Mouse (Mus musculus): ENCODE data around the gene Mfsd4a. TPM values are rescaled to one million over a fixed set of nuclear protein-coding genes. Genes with fewer than 3 reads are reported as not detected.

The Mfsd4a gene
- polyA plus RNA-seq, 1 experiment from 2014 or later: 27.3 TPM

- Histone ChIP-seq H3K27me3 (ENCODE audit: insufficient read depth, low read length) (no peaks in the 10 kb centered on the region), H3K9me3 (replicated peaks; ENCODE audit: low read length) (no peaks in the 10 kb centered on the region), H3K9ac (ENCODE audit: low read depth, low read length) (peak overlapping the region; percentile 96), H3K36me3 (ENCODE audit: insufficient read depth, low read length) (no peaks in the 10 kb centered on the region), H3K27ac (peak overlapping the region; percentile 100), H3K4me2 (ENCODE audit: low read length) (peak overlapping the region; percentile 78), H3K4me3 (replicated peaks; ENCODE audit: low read depth, low read length) (peak overlapping the region; percentile 81), H3K4me1 (replicated peaks; ENCODE audit: insufficient read depth, low read length) (peaks cover 22% of the 10 kb centered on the region; the same call in 1 of the 2 replicates)
- DNase-seq (ENCODE audit: low spot score) (peak; percentile 93), ATAC-seq (replicated peaks; ENCODE audit: low FRiP score, low read depth) (peak; percentile 92)
- no peak for TF ChIP-seq CTCF (IDR thresholded peaks at IDR 0.05; ENCODE audit: low read depth)
- under 1% methylated on average over 62 of the region's 72 CpGs for WGBS
These were observed 59.7 kb downstream of the Mfsd4a start for GRCm38 (mm10) chr1:132007828-132008827.

- H3K27ac ChIP-seq: peak within 1 kb of the TSS; percentile 100
- H3K4me3 ChIP-seq (replicated peaks; ENCODE audit: low read depth, low read length): peak within 1 kb of the TSS; percentile 81
- H3K36me3 ChIP-seq (ENCODE audit: insufficient read depth, low read length): no peaks in the 10 kb centered on the region
- H3K4me1 ChIP-seq (replicated peaks; ENCODE audit: insufficient read depth, low read length): peaks cover 18% of the 10 kb centered on the region; the same call in 1 of the 2 replicates
- TF ChIP-seq CTCF (IDR thresholded peaks at IDR 0.05; ENCODE audit: low read depth): no peak
- H3K9me3 ChIP-seq (replicated peaks; ENCODE audit: low read length): no peaks in the 10 kb centered on the region
- ATAC-seq (replicated peaks; ENCODE audit: low FRiP score, low read depth): peak; percentile 89
- H3K27me3 ChIP-seq (ENCODE audit: insufficient read depth, low read length): no peaks in the 10 kb centered on the region
- peak; percentile 93 for DNase-seq (ENCODE audit: low spot score)
- peak within 1 kb of the TSS; percentile 96 for H3K9ac ChIP-seq (ENCODE audit: low read depth, low read length)
- H3K4me2 ChIP-seq (ENCODE audit: low read length): peak within 1 kb of the TSS; percentile 78
- 1% methylated on average over 61 of the region's 61 CpGs for WGBS
These were observed 60.5 kb downstream of the Mfsd4a start, which contains the start of gene Elk4 for GRCm38 (mm10) chr1:132007282-132007815. Gene Elk4 (plus strand): TSS chr1:132007607.

- Histone ChIP-seq H3K9me3 (replicated peaks; ENCODE audit: low read length) (no peaks in the 10 kb centered on the region), H3K4me2 (ENCODE audit: low read length) (peak overlapping the region; percentile 78), H3K9ac (ENCODE audit: low read depth, low read length) (no peak overlapping the region; the same call in 1 of the 2 replicates), H3K27ac (peak overlapping the region; percentile 100), H3K36me3 (ENCODE audit: insufficient read depth, low read length) (no peaks in the 10 kb centered on the region), H3K4me3 (replicated peaks; ENCODE audit: low read depth, low read length) (peak overlapping the region; percentile 81), H3K27me3 (ENCODE audit: insufficient read depth, low read length) (no peaks in the 10 kb centered on the region), H3K4me1 (replicated peaks; ENCODE audit: insufficient read depth, low read length) (peaks cover 18% of the 10 kb centered on the region; the same call in 1 of the 2 replicates)
- ATAC-seq (replicated peaks; ENCODE audit: low FRiP score, low read depth): no peak
- 22% methylated on average over 5 of the region's 5 CpGs for WGBS
- peak; percentile 49 for DNase-seq (ENCODE audit: low spot score)
- no peak for TF ChIP-seq CTCF (IDR thresholded peaks at IDR 0.05; ENCODE audit: low read depth)
These were observed 61.1 kb downstream of the Mfsd4a start for GRCm38 (mm10) chr1:132006721-132007120.

- no peaks in the 10 kb centered on the region for H3K9me3 ChIP-seq (replicated peaks; ENCODE audit: low read length)
- H3K27ac ChIP-seq: no peak overlapping the region
- peaks cover 18% of the 10 kb centered on the region; the same call in 1 of the 2 replicates for H3K4me1 ChIP-seq (replicated peaks; ENCODE audit: insufficient read depth, low read length)
- no peak overlapping the region for H3K9ac ChIP-seq (ENCODE audit: low read depth, low read length)
- H3K36me3 ChIP-seq (ENCODE audit: insufficient read depth, low read length): no peaks in the 10 kb centered on the region
- ATAC-seq (replicated peaks; ENCODE audit: low FRiP score, low read depth) (no peak), DNase-seq (ENCODE audit: low spot score) (no peak)
- H3K4me3 ChIP-seq (replicated peaks; ENCODE audit: low read depth, low read length): no peak overlapping the region
- TF ChIP-seq CTCF (IDR thresholded peaks at IDR 0.05; ENCODE audit: low read depth): no peak
- 75% methylated on average over 3 of the region's 3 CpGs for WGBS
- no peaks in the 10 kb centered on the region for H3K27me3 ChIP-seq (ENCODE audit: insufficient read depth, low read length)
- H3K4me2 ChIP-seq (ENCODE audit: low read length): no peak overlapping the region
These were observed 61.8 kb downstream of the Mfsd4a start for GRCm38 (mm10) chr1:132006046-132006445.

- Histone ChIP-seq H3K4me2 (ENCODE audit: low read length) (no peak overlapping the region), H3K4me1 (replicated peaks; ENCODE audit: insufficient read depth, low read length) (peaks cover 15% of the 10 kb centered on the region; the same call in 1 of the 2 replicates), H3K9ac (ENCODE audit: low read depth, low read length) (no peak overlapping the region), H3K9me3 (replicated peaks; ENCODE audit: low read length) (no peaks in the 10 kb centered on the region), H3K27ac (no peak overlapping the region), H3K4me3 (replicated peaks; ENCODE audit: low read depth, low read length) (no peak overlapping the region), H3K27me3 (ENCODE audit: insufficient read depth, low read length) (no peaks in the 10 kb centered on the region), H3K36me3 (ENCODE audit: insufficient read depth, low read length) (no peaks in the 10 kb centered on the region)
- 91% methylated on average over 1 of the region's 1 CpGs for WGBS
- TF ChIP-seq CTCF (IDR thresholded peaks at IDR 0.05; ENCODE audit: low read depth): no peak
- ATAC-seq (replicated peaks; ENCODE audit: low FRiP score, low read depth) (no peak), DNase-seq (ENCODE audit: low spot score) (no peak)
These were observed 62.4 kb downstream of the Mfsd4a start for GRCm38 (mm10) chr1:132005466-132005865.

GRCm38 (mm10) chr1:132004574-132005180, 63.2 kb downstream of the Mfsd4a start:
- Histone ChIP-seq H3K4me3 (replicated peaks; ENCODE audit: low read depth, low read length) (no peak overlapping the region), H3K4me2 (ENCODE audit: low read length) (no peak overlapping the region), H3K4me1 (replicated peaks; ENCODE audit: insufficient read depth, low read length) (peaks cover 12% of the 10 kb centered on the region; the same call in 1 of the 2 replicates), H3K9me3 (replicated peaks; ENCODE audit: low read length) (no peaks in the 10 kb centered on the region), H3K27me3 (ENCODE audit: insufficient read depth, low read length) (no peaks in the 10 kb centered on the region), H3K27ac (no peak overlapping the region), H3K36me3 (ENCODE audit: insufficient read depth, low read length) (no peaks in the 10 kb centered on the region), H3K9ac (ENCODE audit: low read depth, low read length) (no peak overlapping the region)
- no peak for DNase-seq (ENCODE audit: low spot score)
- WGBS: 83% methylated on average over 6 of the region's 6 CpGs
- ATAC-seq (replicated peaks; ENCODE audit: low FRiP score, low read depth): no peak
- TF ChIP-seq CTCF (IDR thresholded peaks at IDR 0.05; ENCODE audit: low read depth): no peak
